Mouse (Mus musculus) liver, postnatal 0 days (tissue): ENCODE results near the gene Ick. TPM values are rescaled to one million over a fixed set of nuclear protein-coding genes. Genes with fewer than 3 reads are reported as not detected.
A peak's percentile ranks its signal among the peaks of the same experiment; 100 is the strongest.

ENCODE experiments used
- ATAC-seq: fragments of 200-750 bp; cut with Nextera tagmentation; 2 replicates; pipeline ENCODE4 v1.8.0; 2017; ENCODE audit warnings: mild to moderate bottlenecking, moderate library complexity
- DNase-seq: peaks from one replicate; pipeline ENCODE4 v3.0.0-alpha.2; 2016
- H3K27ac ChIP-seq: fragments of 300-500 bp; sonication (generic); 2 replicates; pipeline ENCODE4 v1.5.1; 2014; ENCODE audit warnings: antibody characterized with exemption, moderate library complexity, mild to moderate bottlenecking, low read depth
- H3K27me3 ChIP-seq: fragments of 300-500 bp; sonication (generic); 2 replicates; pipeline ENCODE4 v1.6.1; 2014; ENCODE audit warnings: low read length, control low read depth, mixed read lengths; ENCODE audit not compliant: insufficient read depth
- H3K36me3 ChIP-seq: fragments of 300-500 bp; sonication (generic); replicated peaks from 2 replicates; pipeline ENCODE4 v1.6.1; 2014; ENCODE audit warnings: mild to moderate bottlenecking, control low read depth, low read length, moderate library complexity, mixed read lengths; ENCODE audit not compliant: insufficient read depth
- H3K4me1 ChIP-seq: fragments of 300-500 bp; sonication (generic); 2 replicates; pipeline ENCODE4 v1.6.1; 2014; ENCODE audit warnings: antibody characterized with exemption, mild to moderate bottlenecking, control low read depth; ENCODE audit not compliant: insufficient read depth
- H3K4me2 ChIP-seq: fragments of 300-500 bp; sonication (generic); 2 replicates; pipeline ENCODE4 v1.6.1; 2014; ENCODE audit warnings: low read depth, mild to moderate bottlenecking, low read length, moderate library complexity, mixed read lengths
- H3K4me3 ChIP-seq: fragments of 300-500 bp; sonication (generic); 2 replicates; pipeline ENCODE4 v1.5.1; 2014; ENCODE audit warnings: low read depth, low read length
- H3K9ac ChIP-seq: fragments of 300-500 bp; sonication (generic); replicated peaks from 2 replicates; pipeline ENCODE4 v1.6.1; 2014; ENCODE audit warnings: mild to moderate bottlenecking, moderate library complexity
- H3K9me3 ChIP-seq: fragments of 300-500 bp; sonication (generic); 2 replicates; pipeline ENCODE4 v1.6.1; 2016; ENCODE audit warnings: mild to moderate bottlenecking, control low read depth, low read length, mixed read lengths
- CTCF ChIP-seq: sonication (generic); IDR thresholded peaks from 2 replicates; pipeline ENCODE4 v1.5.1; 2016; ENCODE audit warnings: antibody characterized with exemption, low read depth
- EP300 ChIP-seq: IDR thresholded peaks from 2 replicates; pipeline ENCODE4 v1.6.1; 2016; ENCODE audit warnings: antibody characterized with exemption, low read depth, mild to moderate bottlenecking
- WGBS: fragments of 180-500 bp; shearing (Covaris S2); extraction: QIAGEN DNeasy Blood & Tissue Kit; methylation state at CpG from one replicate; pipeline ENCODE4 v1.1.7; 2014; ENCODE audit not compliant: insufficient replicate concordance; 5-methylcytosine and 5-hydroxymethylcytosine counted together
- polyA plus RNA-seq: library from polyadenylated mRNA; unstranded; fragments of >200 nt; fragmentation: Nextera tagmentation; extraction: Ambion mirVana; gene quantifications from 2 replicates; pipeline ENCODE4 v1.2.1, GENCODE M21; 2015

Gene Ick
- polyA plus RNA-seq, 1 experiment from 2014 or later = 5.3 TPM

DNA sequence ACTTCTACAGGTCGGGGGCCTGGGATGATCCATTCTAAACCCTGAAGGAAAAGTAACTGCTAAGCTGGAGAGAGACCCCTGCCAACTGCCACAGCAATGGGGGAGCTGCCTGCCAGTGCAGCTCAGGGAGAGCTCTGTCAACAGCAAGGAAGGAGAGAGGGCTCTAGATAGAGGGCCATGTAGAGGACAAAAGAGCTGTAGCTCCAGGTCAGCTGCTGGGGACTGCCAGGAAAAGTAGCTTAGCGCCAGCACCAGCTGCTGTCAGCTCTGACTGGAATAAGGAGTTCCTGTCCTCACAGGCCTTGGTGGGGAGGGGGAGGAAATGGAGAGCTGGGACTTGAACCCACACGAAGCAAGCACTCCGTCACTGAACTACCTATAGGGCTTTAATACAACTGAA lies 20.5 kb upstream of the Ick start:
- H3K9me3 ChIP-seq = no peaks in the 10 kb centered on the region
- H3K4me3 ChIP-seq = no peak overlapping the region
- ATAC-seq (no peak), DNase-seq (no peak)
- no peak overlapping the region for H3K9ac ChIP-seq
- H3K27me3 ChIP-seq = no peaks in the 10 kb centered on the region
- H3K27ac ChIP-seq = no peak overlapping the region
- 87% methylated on average over 4 of the region's 4 CpGs for WGBS
- no peaks in the 10 kb centered on the region for H3K4me1 ChIP-seq
- TF ChIP-seq CTCF (no peak), EP300 (no peak)
- no peak overlapping the region for H3K4me2 ChIP-seq
- H3K36me3 ChIP-seq = peaks cover 73% of the 10 kb centered on the region

- Histone ChIP-seq H3K36me3 (peaks cover 70% of the 10 kb centered on the region), H3K27ac (no peak overlapping the region), H3K4me1 (no peaks in the 10 kb centered on the region), H3K4me2 (no peak overlapping the region), H3K9ac (no peak overlapping the region), H3K27me3 (no peaks in the 10 kb centered on the region), H3K9me3 (no peaks in the 10 kb centered on the region), H3K4me3 (no peak overlapping the region)
- WGBS = 82% methylated on average over 7 of the region's 7 CpGs
- no peak for ATAC-seq
- TF ChIP-seq CTCF = no peak
- TF ChIP-seq EP300 = no peak
- DNase-seq = no peak
Observed at GRCm38 (mm10) chr9:78088971-78089370, 20.0 kb upstream of the Ick start.

DNA sequence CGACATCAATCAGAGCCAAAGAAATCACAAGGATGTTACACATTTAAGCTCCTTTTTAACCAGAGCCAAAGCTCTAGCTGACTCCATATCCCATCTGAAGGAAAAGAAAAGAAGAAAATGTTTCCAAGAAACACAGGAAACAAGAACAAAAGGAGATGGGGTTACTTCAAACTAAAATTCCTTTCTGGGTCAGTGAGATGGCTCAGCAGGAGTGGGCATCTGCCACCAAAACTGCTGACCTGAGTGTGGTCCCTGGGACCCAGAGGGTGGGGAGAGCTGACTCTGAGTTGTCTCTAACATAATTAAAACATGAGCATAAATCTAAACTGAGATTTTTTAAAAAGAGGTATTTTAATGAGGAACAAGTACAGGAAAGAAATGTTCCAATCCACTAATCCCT lies 19.1 kb upstream of the Ick start:
- Histone ChIP-seq H3K9ac (no peak overlapping the region), H3K9me3 (no peaks in the 10 kb centered on the region), H3K4me2 (no peak overlapping the region), H3K4me1 (no peaks in the 10 kb centered on the region), H3K27ac (no peak overlapping the region), H3K4me3 (no peak overlapping the region), H3K36me3 (peaks cover 65% of the 10 kb centered on the region), H3K27me3 (no peaks in the 10 kb centered on the region)
- 91% methylated on average over 1 of the region's 1 CpGs for WGBS
- DNase-seq (no peak), ATAC-seq (no peak)
- TF ChIP-seq EP300 = no peak
- no peak for TF ChIP-seq CTCF

GRCm38 (mm10) chr9:78090596-78090995 lies 18.4 kb upstream of the Ick start:
- H3K4me3 ChIP-seq = no peak overlapping the region
- H3K4me2 ChIP-seq = no peak overlapping the region
- WGBS = 90% methylated on average over 3 of the region's 3 CpGs
- no peak for DNase-seq
- no peaks in the 10 kb centered on the region for H3K4me1 ChIP-seq
- no peak for TF ChIP-seq EP300
- TF ChIP-seq CTCF = no peak
- no peak overlapping the region for H3K27ac ChIP-seq
- ATAC-seq = no peak
- H3K9me3 ChIP-seq = no peaks in the 10 kb centered on the region
- no peak overlapping the region for H3K9ac ChIP-seq
- peaks cover 65% of the 10 kb centered on the region for H3K36me3 ChIP-seq
- H3K27me3 ChIP-seq = no peaks in the 10 kb centered on the region

DNA sequence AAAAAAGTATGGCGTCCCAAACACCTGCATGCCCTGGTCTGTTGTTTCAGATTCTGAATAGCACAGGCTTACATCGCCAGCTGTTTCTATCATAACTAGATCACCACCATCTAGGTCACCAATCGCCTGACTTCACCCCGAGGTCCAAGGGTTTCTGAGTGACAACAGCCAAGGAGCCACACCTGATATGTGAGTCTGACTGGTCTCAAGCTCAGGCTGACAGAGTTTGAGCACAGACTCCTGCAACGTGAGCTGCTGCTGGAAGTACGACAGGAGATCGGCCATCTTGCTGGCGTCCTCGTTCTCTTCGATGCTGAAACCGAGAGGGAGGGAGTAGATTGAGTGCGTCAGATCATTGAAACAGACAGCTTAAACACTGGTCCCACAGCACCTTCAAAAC lies 13.3 kb upstream of the Ick start:
- TF ChIP-seq EP300 (no peak), CTCF (no peak)
- Histone ChIP-seq H3K9me3 (peaks cover 3% of the 10 kb centered on the region), H3K9ac (no peak overlapping the region), H3K4me2 (no peak overlapping the region), H3K4me1 (no peaks in the 10 kb centered on the region), H3K27me3 (no peaks in the 10 kb centered on the region), H3K36me3 (peaks cover 76% of the 10 kb centered on the region), H3K4me3 (no peak overlapping the region), H3K27ac (no peak overlapping the region)
- whole genome bisulfite sequencing = 93% methylated on average over 12 of the region's 12 CpGs
- DNase-seq = no peak
- no peak for ATAC-seq

DNA sequence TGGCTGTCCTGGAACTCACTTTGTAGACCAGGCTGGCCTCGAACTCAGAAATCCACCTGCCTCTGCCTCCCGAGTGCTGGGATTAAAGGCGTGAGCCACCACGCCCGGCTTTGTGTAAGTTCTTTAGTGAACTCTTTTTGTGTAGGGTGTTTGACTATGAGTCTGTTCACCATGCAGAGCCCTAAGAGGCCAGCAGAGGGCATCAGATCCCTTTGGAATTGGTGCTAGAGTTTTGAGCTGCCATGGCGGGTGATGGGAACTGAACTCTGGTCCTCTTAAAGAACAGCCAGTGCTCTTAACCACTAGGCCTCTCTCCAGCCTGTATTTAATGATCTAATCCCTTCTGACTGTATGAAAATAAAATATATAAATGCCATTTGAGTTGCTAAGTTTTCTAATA lies 12.6 kb upstream of the Ick start:
- H3K27ac ChIP-seq = no peak overlapping the region
- no peaks in the 10 kb centered on the region for H3K4me1 ChIP-seq
- no peak overlapping the region for H3K4me3 ChIP-seq
- TF ChIP-seq CTCF (peak; percentile 60), EP300 (no peak)
- WGBS = 93% methylated on average over 6 of the region's 6 CpGs
- H3K27me3 ChIP-seq = no peaks in the 10 kb centered on the region
- ATAC-seq (no peak), DNase-seq (peak; percentile 44)
- peaks cover 82% of the 10 kb centered on the region for H3K36me3 ChIP-seq
- peaks cover 3% of the 10 kb centered on the region for H3K9me3 ChIP-seq
- no peak overlapping the region for H3K9ac ChIP-seq
- no peak overlapping the region for H3K4me2 ChIP-seq

- DNase-seq (no peak), ATAC-seq (no peak)
- H3K4me3 ChIP-seq = no peak overlapping the region
- H3K27me3 ChIP-seq = no peaks in the 10 kb centered on the region
- TF ChIP-seq EP300 = no peak
- TF ChIP-seq CTCF = no peak
- peaks cover 3% of the 10 kb centered on the region for H3K9me3 ChIP-seq
- H3K27ac ChIP-seq = no peak overlapping the region; the same call in 1 of the 2 replicates
- no peak overlapping the region for H3K9ac ChIP-seq
- H3K4me2 ChIP-seq = no peak overlapping the region
- H3K4me1 ChIP-seq = peaks cover 21% of the 10 kb centered on the region; the same call in 1 of the 2 replicates
- H3K36me3 ChIP-seq = peaks cover 71% of the 10 kb centered on the region
- WGBS = 38% methylated on average over 5 of the region's 5 CpGs
Observed at GRCm38 (mm10) chr9:78100956-78101355, 8.0 kb upstream of the Ick start.
